Mouse (Mus musculus) large intestine, adult 2 months (tissue): ENCODE data around the gene Wnt6. TPM values are rescaled to one million over a fixed set of nuclear protein-coding genes. Genes with fewer than 3 reads are reported as not detected.
A peak's percentile ranks its signal among the peaks of the same experiment; 100 is the strongest.

Experiments used
- DNase-seq: peaks from one replicate; pipeline ENCODE4 v3.0.0-alpha.2; 2012; ENCODE audit warnings: low read depth, low spot score
- WGBS: fragments of 180-500 bp; shearing (Covaris S2); methylation state at CpG from one replicate; pipeline ENCODE4 v1.1.7; 2018; 5-methylcytosine and 5-hydroxymethylcytosine counted together
- polyA plus RNA-seq: library from polyadenylated mRNA; depleted of rRNA; stranded (reverse); fragments of >200 nt; gene quantifications from 2 replicates; pipeline ENCODE4 v1.2.3, GENCODE M21; 2012

Gene Wnt6
- polyA plus RNA-seq, 1 experiment, result 1.2 TPM

- no peak for DNase-seq
- 2% methylated on average over 51 of the region's 51 CpGs for WGBS
These were observed 384 bp downstream of the Wnt6 start for GRCm38 (mm10) chr1:74771931-74772620.

- WGBS, result 1% methylated on average over 15 of the region's 15 CpGs
- DNase-seq, result peak; percentile 56
These were observed 1.4 kb downstream of the Wnt6 start for GRCm38 (mm10) chr1:74773136-74773535.

- no peak for DNase-seq
- WGBS, result 44% methylated on average over 7 of the region's 7 CpGs
These were observed 2.4 kb downstream of the Wnt6 start for GRCm38 (mm10) chr1:74774062-74774461.

DNA sequence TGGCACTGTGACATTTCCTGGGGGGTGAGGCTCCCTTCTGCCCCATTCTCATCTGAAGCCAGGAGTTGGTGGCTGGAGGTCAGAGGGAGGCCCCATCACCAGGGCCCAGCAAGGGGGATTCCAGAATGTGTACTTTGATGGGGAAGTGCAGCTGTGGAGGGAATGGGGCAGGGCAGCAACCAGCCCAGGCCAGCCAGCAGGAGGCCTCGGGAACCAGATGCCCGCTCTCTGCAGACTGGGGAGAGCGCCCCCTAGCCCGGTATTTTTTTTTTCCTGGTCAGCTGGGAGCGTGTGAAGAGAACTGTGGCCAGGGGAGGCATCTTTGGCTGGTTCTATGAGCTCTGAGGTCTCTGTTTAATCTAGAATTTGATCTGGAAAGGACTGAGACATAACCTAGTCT is 4.1 kb downstream of the Wnt6 start:
- no peak for DNase-seq
- 32% methylated on average over 5 of the region's 5 CpGs for WGBS

- no peak for DNase-seq
- 32% methylated on average over 3 of the region's 3 CpGs for WGBS
These were observed 7.3 kb downstream of the Wnt6 start for GRCm38 (mm10) chr1:74778934-74779486.

DNA sequence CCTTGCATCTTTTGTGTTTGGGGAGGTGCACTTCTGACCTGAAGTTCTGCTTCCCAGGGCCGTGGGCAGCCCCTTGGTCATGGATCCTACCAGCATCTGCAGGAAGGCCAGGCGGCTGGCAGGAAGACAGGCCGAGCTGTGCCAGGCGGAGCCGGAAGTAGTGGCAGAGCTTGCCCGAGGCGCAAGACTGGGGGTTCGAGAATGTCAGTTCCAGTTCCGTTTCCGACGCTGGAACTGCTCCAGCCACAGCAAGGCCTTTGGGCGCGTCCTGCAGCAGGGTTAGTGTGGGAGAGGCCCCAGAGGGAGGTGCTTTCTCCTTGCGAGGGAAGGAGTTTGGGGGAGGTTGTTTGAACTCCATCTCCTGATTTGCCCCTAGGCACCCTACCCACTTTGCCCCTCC is 10.4 kb downstream of the Wnt6 start:
- 30% methylated on average over 14 of the region's 14 CpGs for WGBS
- DNase-seq, result no peak

DNA sequence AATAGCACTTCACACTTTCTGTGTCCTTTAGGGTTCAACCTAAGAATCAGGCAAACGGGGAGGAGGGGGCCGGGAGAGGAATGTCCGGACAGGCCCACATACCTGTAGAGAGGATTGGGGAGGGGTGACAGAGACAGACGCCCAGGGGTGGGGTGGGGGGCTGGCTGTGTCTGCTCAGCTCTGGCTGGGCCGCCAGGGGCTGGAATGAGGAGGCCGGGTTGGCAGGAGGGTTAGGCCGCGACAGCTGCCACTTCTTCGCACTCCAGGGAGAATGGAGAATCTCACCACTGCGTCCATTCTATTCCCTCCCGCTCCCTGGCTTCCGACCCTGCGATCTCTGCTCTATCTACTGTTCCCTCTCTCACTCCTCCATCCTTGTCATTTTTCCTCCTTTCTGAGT is 11.9 kb downstream of the Wnt6 start:
- DNase-seq, result no peak
- 11% methylated on average over 13 of the region's 13 CpGs for WGBS

GRCm38 (mm10) chr1:74784041-74784759 is 12.5 kb downstream of the Wnt6 start:
- DNase-seq, result no peak
- 2% methylated on average over 67 of the region's 67 CpGs for WGBS

- 5% methylated on average over 7 of the region's 7 CpGs for WGBS
- peak; percentile 43 for DNase-seq
These were observed 16.2 kb downstream of the Wnt6 start for GRCm38 (mm10) chr1:74787846-74788245.

- WGBS, result 33% methylated on average over 6 of the region's 6 CpGs
- no peak for DNase-seq
These were observed 17.0 kb downstream of the Wnt6 start for GRCm38 (mm10) chr1:74788603-74789176.

DNA sequence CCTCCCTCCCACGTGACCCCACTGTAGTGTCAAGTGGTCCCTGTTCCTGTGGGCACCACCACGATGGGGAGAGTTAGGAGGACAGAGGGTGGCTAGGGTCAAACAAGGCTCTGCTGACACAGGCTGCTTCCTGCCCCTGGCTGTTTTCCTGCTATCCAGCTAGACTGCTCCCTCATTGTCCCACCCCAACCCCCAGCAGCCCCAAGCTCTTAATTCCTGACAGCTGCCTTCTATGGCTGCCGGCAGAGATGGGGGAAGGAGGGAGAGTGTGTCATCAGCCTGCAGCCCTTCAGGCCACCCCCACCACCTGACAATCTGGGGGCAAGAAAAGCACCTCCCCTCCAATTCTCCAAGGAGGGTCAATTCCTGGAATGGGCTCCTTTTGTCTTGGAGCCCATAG is 18.4 kb downstream of the Wnt6 start:
- no peak for DNase-seq
- 28% methylated on average over 3 of the region's 3 CpGs for WGBS

DNA sequence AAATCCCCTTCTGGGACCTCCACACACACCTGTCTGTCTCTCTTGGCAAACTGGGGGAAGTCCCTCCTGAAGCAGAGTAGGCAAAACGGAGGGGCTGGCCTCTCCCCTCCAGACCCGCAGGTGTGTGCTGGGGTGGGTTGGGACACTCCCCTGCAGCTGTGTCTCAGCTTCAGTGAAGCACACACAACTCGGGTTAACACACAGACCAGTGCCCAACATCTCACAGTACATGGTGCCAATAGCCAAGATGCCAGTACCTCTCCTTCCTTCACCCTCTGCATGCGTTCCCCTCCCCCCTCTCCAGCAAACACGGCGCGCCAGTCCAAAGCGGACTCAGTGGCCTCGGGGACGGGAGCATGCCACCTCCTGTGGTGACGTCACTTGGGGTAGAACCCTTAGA is 19.6 kb downstream of the Wnt6 start, which contains the start of gene Wnt10a:
TSS of gene Wnt10a (plus strand) at position 268 of the 400 bp plus-strand sequence.
- no peak for DNase-seq
- WGBS, result 3% methylated on average over 11 of the region's 11 CpGs

GRCm38 (mm10) chr1:74792831-74793660 is 21.4 kb downstream of the Wnt6 start:
- 37% methylated on average over 19 of the region's 19 CpGs for WGBS
- DNase-seq, result no peak

DNA sequence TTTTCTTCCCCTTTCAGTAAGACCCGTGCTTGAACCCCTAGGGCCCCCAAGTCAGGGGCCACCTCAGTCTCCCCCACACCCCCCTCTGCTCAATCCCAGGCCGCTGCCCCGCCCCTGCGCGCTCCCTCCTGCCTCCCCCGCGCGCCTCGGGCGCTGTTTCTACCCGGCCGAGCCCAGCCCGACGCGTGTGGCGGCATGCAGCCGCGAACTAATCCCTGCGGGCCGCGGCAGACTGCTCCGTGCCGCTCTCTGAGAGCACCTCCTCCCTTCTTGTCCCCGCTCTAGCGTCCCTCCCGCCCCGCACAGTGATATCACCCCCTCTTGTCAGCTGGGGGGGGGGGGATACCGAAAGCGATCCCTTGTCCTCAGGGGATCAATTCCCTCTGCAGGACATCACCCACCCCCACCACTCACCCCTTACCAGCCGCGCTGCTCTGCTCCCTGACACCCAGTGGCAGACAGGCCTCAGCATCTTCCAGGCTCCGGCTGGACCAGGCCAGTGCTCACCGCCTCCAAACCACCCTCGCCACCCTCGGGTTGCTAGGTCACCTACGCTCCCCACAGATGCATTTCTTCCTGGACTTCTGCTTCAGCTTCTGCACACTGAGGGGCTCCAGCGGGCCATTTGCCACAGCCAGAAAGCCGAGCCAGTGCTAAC is 22.9 kb downstream of the Wnt6 start:
- no peak for DNase-seq
- 2% methylated on average over 37 of the region's 38 CpGs for WGBS

DNA sequence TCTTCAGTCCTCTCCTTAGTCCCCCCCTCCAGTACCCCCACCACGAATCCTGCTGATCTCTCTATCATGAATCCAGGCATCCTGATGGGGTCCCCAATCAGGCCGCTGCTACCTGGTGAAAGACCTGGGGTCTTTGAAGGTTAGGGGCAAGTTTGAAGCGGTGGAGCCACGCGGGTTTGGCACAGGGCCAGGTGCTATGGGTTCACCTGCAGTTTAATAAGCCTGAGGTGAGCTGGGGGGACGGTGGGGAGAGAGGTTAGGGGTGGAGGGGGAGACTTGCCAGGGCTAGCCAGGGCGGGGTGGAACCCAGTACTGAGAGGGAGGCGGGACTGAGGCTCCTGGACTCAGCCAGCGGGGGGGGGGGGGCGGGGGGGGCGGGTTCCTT is 23.4 kb downstream of the Wnt6 start:
- whole genome bisulfite sequencing, result 13% methylated on average over 9 of the region's 11 CpGs
- no peak for DNase-seq

DNA sequence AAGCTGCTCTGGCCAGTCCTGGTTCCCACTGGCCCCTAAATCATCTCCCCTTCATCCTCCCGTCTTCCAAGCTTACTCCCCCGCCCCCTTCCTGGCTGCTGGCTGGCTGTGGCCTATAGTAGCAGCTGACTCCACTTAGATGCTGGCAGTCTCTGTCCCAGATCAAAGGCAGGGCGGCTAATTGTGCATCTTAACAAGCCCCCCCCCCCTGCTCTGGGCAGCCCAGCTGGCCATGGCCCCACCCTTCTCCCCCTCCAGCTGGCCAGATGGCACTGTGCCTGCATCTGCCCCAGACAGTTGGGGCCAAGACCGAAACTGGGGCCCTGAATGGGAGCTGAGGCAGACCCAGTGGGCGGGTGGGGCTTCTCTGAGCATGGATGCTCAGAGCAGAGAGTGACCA is 25.8 kb downstream of the Wnt6 start:
- DNase-seq, result no peak
- WGBS, result 20% methylated on average over 5 of the region's 5 CpGs

DNA sequence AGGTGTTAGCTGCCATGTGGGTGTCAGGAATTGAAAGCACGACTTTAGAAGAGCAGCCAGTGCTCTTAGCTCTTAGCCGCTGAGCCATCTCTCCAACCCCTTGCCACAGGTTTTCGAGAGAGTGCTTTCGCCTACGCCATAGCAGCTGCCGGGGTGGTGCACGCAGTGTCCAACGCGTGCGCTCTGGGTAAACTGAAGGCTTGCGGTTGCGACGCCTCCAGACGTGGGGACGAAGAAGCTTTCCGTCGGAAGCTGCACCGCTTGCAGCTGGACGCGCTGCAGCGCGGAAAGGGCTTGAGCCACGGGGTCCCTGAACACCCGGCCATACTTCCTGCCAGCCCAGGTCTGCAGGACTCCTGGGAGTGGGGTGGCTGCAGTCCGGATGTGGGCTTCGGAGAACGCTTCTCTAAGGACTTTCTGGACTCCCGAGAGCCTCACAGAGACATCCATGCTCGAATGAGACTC is 28.8 kb downstream of the Wnt6 start:
- 2% methylated on average over 29 of the region's 29 CpGs for WGBS
- DNase-seq, result no peak

GRCm38 (mm10) chr1:74801631-74802140 is 30.0 kb downstream of the Wnt6 start:
- DNase-seq, result no peak
- WGBS, result 46% methylated on average over 6 of the region's 6 CpGs
